Mouse (Mus musculus) gonadal fat pad, adult 2 months (tissue): ENCODE results near the gene Dusp1. TPM values are rescaled to one million over a fixed set of nuclear protein-coding genes. Genes with fewer than 3 reads are reported as not detected.
A peak's percentile ranks its signal among the peaks of the same experiment; 100 is the strongest.

Experiments
- DNase-seq: peaks from one replicate; pipeline ENCODE4 v3.0.0-alpha.2; 2012; ENCODE audit warnings: low read depth
- polyA plus RNA-seq: library from polyadenylated mRNA; depleted of rRNA; stranded (reverse); fragments of >200 nt; gene quantifications from 2 replicates; pipeline ENCODE4 v1.2.3, GENCODE M21; 2012; rRNA removed

Gene Dusp1
- polyA plus RNA-seq, result 61.6 and 85.9 TPM in 2 replicates

DNA sequence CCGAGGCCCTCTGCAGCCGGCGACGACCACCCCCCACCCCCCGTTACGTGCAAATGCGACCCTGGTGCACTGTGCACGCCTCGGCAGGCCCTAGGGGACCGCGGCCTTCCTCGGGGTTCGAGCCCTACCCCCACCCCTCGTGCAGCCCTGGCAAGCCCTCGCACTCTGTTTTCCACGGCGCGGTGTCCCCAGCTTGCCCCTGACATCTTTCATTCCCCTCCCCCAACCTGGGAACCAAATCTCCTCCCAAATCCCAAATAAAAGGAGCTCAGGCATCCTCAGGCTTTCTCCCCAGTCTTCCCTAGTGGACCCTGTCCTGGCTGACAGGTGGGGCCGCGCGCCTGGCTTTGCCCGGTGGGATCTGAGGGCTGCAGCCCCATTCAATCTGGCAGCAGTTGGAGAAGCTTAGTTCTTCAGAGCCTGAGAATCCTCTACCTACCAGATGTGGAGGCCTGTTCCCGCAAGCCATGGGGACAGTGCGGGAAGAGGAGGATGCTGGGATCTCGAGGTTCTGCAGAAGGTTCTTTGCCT, at the start of gene Dusp1:
Gene Dusp1, minus strand, starts transcription at position 478 of the 531 bp plus-strand sequence.
- no peak for DNase-seq

DNA sequence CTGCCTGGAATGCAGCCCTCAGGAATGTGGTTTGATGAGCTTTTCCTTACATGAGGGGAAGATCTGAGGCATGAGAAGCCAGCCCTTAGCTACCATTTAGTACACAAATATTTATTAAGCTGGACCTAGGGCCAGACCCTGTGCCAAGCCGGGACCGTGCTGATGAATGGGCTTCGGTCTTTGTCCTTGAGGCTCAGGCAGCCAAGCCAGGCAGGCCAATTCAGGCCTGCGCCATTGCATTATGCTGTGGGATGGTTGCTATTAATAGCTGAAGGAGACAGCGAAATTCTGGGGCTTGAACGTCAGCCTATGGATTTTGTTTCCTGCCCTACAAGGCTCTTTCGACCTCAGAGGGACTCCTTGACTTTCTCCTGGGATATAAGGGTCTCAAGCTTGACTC, 49.4 kb upstream of the Dusp1 start:
- no peak for DNase-seq

DNA sequence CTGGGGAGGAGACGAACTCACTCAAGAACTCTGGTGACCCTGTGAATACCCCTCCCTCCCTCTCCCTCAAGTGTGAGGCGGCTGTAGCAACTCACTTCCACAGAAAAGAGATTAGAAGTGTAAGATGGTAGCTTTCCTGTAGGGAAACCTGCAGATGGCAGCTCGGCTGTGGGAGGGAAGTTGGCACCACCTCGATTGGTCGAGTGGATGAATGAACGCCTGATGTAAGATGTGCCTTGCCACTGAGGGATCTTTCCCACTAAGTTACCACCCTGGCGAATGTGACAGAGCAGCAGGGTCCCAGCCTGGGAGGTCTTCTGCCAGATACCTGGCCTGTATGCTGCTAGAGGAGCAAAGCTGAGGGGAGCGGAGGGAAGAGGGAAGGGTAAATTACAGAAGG, 47.9 kb upstream of the Dusp1 start:
- no peak for DNase-seq

DNA sequence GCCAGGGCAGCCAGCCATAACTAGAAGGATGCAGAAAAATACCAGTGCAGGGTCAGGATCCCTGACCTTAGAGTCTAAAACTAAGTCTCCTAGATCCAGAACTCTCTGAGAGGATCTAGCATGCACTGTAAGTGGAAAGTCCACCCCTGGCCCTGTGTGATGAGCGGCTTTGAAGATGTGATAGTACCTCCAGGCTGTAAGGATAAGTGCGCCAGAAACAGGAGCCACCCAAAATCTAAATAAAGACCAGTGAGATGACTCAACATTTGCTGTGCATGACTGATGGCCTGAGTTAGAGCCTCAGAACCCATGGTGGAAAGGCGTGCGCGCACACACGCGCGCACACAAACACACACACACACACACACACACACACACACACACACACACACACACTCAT, 46.9 kb upstream of the Dusp1 start:
- no peak for DNase-seq

DNA sequence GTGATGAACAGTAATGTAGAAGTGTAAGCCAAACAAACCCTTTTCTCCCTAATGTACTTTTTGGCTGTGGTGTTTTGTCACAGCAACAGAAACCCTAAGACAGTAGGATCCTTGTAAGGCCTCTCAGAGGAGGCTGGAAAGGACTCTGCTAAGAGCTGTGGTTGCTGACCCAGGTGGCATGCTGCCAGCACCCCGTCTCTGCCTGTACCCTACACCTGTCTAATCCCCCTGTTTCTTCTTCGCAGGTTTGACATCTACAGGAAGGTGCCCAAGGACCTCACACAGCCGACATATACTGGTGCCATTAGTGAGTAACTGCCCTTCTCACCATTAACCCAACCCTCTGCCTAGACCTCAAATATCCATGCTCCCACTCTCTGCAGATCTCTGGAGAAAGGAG, 46.4 kb upstream of the Dusp1 start:
- DNase-seq, result no peak

DNA sequence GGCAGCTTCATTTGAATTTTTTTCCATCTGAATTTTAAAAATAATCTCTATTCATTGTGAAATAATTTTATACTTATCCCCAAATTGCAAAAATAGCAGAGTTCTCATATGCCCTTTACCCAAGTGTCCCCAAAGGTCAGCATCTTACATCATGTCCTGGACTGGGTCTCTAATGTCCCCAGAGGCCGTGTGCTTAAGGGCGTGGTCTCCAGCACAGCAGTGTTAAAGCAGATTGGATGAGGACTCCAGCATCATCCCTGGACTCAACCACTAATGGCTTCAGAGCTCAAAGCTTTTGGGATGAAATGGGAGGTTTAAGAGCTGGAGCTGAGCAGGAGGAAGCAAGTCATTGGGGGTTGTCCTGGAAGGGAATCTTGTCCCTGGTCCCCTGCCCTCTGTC, 44.6 kb upstream of the Dusp1 start:
- DNase-seq, result no peak

DNA sequence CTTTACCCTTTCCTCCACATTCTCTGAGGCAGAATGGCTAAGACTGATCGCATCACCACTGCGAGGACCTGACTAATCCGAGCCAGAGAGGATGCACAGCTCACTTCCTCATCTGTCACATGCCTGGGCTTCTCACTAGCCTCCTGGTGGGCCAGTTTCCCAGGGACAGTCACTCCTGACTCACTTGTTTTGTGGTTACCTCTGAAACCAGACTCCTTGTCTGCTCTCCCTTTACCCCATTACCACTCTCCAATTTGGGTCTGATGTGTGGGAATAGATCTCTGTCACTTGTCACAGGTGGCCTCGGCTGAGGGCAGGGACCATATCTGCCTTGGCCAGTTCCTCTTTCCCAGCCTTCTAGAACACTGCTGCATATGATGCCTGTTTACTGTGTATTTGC, 43.7 kb upstream of the Dusp1 start:
- DNase-seq, result no peak

DNA sequence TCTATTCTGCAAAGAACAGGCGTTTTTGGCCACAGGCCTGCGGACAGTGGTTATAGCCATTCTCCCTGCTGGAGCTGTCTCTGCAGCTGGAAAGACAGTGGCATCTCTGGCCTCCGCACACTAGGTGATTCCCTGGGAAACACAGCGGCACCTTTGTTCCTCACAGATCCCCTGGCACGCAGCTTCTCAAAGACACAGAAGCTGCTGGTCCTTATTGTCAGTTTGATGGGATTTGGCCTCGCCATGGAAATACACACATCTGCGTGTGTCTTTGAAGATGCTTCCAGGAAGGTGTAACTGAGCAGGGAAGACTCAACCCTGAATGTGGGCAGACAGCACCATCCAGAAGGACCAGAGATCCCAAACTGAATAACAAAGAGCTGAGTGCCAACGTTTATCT, 41.4 kb upstream of the Dusp1 start:
- no peak for DNase-seq

DNA sequence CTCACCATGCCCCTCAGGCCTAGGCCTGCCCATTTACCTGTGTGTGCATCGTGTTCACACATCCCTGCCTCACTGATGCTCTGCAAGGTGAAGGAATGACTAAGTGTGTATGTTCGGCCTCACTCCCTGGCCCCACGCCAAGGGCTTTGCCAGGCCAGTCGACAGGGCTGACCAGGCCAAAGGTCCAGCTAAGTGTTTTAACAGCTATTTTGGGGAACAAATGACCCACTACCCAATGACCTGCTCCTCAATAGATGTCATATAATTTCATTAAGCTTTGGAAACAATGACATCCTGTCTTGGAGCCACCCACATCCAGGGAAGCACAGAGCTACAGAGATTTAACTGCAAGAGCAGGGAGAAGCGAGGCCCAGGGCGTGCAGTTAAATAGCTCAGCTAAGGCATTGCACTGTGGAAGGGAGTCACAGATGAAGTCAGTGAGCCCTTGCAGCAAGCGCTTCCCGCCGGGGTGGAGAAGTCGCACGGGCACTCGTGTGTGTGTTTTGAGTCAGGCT, 40.5 kb upstream of the Dusp1 start:
- DNase-seq, result no peak

DNA sequence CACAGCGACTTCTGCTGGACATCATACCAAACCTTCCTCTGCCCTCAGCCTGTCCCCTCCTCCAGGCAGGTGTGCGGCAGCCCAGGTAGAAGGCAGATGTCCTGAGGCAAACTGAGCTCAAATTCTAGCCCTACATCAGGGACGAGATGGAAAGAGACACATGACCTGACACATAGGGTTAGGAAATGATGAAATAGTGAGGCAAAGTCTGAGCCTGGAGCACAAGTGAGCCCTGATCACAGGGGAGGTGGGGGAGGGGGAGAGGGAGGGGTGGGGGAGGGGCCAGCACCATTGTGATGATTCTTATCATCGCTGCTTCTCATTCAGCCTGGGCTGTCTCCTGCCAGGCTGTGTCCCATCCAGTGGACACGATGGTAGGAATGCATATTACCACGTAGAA, 40.0 kb upstream of the Dusp1 start:
- no peak for DNase-seq

DNA sequence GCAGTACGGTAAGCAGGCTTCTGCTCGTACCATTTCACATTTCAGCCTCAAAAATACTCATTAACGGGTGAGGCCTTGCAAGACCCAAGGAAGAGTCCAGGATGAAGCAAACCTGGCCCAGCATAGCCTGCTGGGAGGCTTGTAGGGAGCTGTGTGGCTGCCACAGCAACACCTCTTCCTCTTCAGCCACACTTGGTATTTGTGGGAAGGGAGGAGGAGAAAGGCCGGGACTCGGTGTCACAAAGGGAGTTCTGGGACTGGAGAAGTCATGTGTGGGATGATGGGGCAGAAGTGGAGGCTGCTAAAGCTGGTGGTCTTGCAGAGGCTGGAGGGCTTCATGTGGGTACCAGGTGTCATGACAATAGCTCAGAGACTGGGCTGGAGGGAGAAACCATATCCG, 39.6 kb upstream of the Dusp1 start:
- no peak for DNase-seq

DNA sequence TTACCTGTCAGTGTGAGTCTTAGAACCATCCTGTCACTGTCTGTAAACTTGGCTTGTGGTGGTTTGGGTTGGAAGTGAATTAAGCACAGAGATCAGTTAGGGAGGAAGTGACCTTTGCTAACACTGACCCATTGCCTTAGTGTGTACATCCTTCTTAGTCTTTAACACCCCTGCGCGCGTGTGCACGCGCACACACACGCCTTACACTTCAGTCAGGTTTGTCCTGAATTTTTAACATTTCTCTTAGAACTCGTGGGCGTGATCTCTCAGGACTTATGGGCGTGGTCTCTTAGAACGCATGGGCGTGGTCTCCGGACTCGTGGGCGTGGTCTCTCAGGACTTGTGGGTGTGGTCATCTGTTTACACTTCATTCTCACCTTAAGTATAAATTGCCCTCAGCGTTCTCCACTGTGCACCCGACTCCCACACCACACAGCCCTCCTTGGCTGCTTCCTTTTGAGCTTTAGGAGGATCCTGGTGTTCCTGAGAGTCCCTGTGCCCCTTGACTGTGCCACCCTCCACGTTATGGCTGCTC, 39.1 kb upstream of the Dusp1 start:
- no peak for DNase-seq

DNA sequence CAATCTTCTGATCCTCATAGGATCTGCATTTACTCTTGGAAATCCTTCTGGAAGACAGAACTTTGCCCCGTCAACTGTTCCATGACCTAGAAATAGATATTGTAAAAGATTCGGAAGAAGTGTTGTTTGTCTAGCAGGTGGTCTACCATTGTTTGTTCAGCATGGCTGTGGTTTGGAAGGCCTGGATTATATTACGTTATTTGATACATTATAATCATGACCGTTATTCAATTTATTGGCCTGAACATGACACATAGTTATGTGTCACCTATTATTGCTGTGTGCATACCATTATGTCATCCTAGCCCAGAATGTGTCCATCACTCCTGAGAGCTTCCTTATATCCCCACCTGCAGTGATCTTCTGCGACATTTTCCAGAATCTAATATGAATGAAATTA, 36.9 kb upstream of the Dusp1 start:
- no peak for DNase-seq

DNA sequence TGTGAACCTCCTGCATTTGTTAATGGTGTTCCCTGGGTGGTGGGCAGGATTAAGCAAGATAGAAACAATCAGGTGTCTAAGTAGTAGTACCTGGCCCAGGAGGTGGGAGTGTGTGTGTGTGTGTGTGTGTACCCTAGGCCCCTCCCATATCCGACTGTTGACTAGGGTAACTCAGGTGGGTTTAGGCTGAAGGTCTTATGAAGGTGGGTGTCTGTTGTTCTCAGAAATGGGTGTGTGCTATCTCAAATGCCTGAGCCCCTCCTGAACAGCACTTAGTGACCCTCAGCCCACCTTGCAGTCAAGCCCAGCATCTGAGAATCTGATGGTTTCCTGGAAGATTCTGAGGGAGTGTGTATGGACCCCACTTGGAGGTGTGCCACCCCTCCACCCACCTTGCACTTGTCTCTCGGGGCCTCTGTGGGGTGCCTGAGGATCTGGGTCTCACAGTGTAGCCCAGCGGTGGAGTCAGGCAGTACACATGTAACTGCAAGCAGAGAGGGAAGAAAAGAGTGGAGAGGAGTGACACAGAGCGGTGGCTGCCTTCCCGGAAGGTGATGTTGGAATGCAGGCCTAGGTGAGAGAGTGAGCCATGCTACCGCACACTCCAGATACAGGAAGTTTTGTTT, 35.0 kb upstream of the Dusp1 start:
- no peak for DNase-seq

DNA sequence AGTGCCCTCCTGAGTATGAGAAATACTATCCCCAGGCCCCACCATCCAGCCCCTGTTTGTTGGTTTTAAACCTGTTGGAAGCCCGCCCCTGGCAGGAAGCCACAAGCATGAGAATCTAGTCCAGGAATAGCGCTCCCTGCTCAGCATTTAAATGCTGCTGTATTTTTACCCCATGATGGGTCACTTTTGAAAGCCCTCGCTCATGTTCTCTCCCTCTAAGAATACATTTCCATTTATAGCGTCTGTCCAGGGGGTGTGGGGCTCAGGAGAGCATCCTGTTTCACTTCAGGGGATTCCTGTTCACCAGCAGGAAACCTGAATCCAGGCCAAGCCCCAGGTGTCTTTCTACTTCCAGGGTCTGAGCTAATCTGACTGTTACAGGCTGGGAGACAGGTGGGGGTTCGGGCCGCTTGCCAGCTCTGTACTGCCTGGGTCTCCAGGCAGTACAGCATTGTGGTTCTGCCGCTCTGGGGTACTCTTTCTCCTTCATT, 34.3 kb upstream of the Dusp1 start:
- DNase-seq, result no peak

DNA sequence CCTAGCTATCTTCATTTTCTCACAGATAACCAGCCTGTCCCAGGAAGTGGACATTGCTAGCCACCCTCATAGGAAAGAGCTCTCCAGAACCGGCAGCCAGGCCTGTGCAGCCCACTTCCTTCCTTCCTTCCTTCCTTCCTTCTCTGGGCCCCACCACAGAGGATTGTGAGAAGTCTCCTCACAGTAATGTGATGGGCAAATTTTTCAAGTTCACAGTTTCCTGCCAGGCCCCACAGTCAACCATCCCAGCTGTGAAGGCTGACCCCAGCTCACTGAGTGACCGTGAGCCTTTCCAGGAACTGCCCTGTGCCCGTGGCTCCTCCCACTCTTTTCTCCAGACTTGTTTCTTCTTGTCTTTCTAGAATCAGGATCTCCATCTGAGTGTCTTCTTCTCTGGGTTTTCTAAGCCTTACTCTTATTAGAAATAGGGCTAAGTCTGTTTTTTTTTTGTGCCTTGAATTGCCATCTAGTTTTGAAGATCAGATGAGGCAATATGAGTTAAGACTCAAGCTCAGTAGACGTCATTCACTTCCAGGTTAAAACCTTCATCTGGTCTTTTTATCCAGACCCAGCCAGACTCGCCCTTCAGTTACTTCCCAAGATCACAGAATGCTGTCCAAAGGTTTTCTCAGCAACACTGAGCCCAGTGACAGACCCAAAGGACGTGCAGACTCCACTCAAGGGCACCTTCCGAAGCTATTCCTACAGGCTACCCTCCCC, 33.7 kb upstream of the Dusp1 start:
- DNase-seq, result no peak

DNA sequence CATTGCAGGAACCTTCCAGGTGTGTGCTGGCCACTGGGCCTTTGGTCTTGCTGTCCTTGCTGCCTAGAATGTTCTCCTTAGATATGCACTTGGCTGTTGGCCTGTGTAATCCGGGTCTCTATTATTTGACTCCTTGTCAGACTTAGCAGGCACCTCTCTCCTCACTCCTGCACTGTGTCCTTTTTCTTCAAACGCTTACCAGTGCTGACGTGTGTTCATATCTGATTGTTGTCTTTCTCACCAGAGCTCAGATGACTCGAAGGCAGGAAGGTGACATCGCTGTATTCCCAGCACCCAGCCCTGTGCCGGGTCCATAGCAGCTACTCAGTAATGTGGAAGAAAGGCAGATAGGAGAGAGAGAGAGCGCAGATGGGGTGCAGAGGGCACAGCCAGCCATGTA, 33.0 kb upstream of the Dusp1 start:
- no peak for DNase-seq

DNA sequence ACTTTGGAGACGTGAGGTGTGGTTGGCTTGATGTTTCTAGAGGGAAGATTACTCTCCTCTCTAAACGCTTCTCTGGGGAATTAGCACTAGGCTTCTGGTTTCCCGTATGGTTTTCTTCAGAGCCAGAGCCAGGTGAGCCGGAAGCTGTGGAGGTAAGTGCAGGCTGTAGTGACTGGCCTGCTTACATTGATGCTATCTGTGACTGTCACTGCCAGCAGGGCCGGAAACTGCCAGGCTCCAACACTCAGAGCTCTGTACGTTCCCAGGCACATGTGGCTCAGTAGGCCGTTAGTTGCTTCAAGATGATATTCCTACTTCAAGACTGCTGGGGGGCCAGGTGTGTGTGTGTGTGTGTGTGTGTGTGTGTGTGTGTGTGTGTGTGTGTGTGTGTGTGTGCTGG, 32.2 kb upstream of the Dusp1 start:
- DNase-seq, result no peak

DNA sequence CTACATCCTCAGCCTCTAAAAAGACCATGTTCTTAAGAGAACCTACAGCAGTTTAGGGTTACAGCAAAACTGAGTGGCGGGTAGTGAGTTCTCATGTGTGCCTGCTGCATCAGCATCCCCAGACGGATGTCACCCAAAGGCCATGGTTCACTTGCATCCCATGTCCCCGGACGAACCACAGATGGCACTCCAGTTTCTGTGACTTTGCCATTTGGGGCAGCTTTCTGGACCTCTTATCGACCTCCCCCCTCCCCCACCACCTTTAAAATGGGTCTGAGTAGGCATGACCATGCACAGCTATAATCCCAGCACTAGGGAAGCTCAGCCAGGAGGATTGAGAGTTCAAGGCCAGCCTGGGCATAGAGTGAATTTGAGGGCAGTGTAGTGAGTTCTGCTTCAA, 31.3 kb upstream of the Dusp1 start:
- DNase-seq, result no peak

DNA sequence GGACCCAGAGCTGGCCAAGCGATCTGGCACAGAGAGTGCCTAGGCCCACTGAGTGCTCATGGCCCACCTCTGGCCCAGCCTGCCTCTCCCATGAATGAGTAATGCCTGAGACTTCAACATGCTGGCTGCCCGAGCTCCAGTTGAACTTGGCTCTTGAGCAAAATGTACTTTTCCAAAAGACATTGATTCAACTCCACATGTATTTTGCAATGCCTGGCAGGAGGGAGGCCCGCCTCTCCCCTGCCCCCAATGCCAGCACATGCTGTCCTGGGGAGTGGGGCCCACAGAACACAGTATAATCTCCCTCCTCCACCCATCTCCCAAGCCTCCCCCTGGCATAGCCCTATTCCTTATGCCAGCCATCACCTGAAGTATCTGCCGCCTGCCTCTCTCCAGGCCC, 30.6 kb upstream of the Dusp1 start:
- peak; percentile 60 for DNase-seq

DNA sequence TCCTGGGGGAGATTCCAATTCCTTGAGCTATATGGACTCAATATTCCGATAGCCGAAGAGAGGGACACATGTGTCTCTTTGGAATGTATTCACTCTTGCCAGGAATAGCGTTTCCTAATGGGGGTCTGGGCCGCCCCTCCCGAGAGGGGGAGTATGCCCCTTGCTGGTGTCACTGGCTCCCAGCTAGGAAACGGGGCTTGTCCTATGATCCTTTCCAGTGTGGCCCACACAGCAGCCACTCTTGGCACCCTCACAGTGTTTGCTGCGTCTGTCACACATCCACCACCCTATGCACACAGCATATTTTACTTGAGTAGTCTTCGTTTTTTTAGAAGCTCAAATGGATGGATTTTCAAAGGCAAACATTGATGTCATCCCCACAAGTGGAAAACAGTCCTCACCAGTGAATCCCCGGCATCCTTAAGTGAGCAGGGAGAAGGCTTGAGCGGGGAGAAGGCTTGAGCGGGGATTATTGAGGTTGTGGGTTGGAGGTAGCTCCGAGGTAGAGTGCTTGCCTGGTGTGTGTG, 26.1 kb upstream of the Dusp1 start:
- DNase-seq, result no peak

DNA sequence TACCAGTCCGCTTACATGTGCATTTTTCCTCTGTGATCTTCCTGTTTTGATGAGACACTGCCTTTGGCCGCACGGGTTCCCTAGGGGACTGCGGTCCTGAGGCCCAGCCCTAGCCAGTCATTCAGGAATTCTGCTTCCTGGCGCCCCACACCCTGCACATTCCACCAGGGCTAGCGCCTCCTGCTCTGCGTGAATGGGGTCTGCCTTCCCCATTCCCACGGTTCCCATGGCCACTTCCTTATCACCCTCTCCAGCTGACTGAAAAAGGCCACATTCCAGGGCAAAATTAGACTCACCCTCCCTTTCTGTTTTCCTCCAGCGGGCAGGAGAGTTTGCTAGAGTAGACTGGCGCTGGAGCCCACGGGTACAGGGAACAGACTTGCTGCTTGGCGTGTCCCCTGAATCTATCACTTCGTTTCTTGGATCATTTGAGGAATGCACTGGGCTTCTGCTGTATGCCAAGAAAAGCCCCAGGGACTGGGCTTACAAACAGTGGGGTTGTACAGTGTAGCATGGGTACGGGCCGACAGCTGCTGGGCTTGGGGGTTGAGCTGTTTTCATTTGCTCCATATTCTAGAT, 22.7 kb upstream of the Dusp1 start:
- DNase-seq, result no peak
